Mouse (Mus musculus) spleen, postnatal 14 days (tissue): ENCODE data around the gene Sema4a.

Experiments used
- DNase-seq, 2 experiments: peaks; one replicate each; pipeline ENCODE4 v3.0.0; 2021 to 2022; ENCODE audit warnings: low spot score in 2 of 2

Gene Sema4a

GRCm38 (mm10) chr3:88460983-88461696, at the start of gene Sema4a:
Gene Sema4a, minus strand, starts transcription at chr3:88461182.
- DNase-seq = no peak

GRCm38 (mm10) chr3:88509692-88510420, 48.9 kb upstream of the Sema4a start, which contains the start of gene Lmna:
Gene Lmna, minus strand, starts transcription at chr3:88509956.
- DNase-seq = peak; percentile 63 to 68

- no peak for DNase-seq
Observed at GRCm38 (mm10) chr3:88509250-88509649, 48.3 kb upstream of the Sema4a start.

GRCm38 (mm10) chr3:88505765-88506164, 44.8 kb upstream of the Sema4a start:
- DNase-seq = no peak

- no peak for DNase-seq
Observed at GRCm38 (mm10) chr3:88505081-88505480, 44.1 kb upstream of the Sema4a start.

GRCm38 (mm10) chr3:88503881-88504746, 43.1 kb upstream of the Sema4a start:
- no peak for DNase-seq

- no peak for DNase-seq
Observed at GRCm38 (mm10) chr3:88503505-88503863, 42.5 kb upstream of the Sema4a start.

- peak; percentile 70 to 73 for DNase-seq
Observed at GRCm38 (mm10) chr3:88502641-88503504, 41.9 kb upstream of the Sema4a start.

- DNase-seq = no peak
Observed at GRCm38 (mm10) chr3:88502031-88502571, 41.1 kb upstream of the Sema4a start.

GRCm38 (mm10) chr3:88501366-88502030, 40.5 kb upstream of the Sema4a start:
- no peak for DNase-seq

GRCm38 (mm10) chr3:88500655-88501365, 39.8 kb upstream of the Sema4a start:
- DNase-seq = no peak

- no peak for DNase-seq
Observed at GRCm38 (mm10) chr3:88500087-88500486, 39.1 kb upstream of the Sema4a start.

GRCm38 (mm10) chr3:88499580-88499979, 38.6 kb upstream of the Sema4a start:
- no peak for DNase-seq

- DNase-seq = no peak
Observed at GRCm38 (mm10) chr3:88495741-88496415, 34.9 kb upstream of the Sema4a start.

- peak in 1 of 2 experiments; percentile 44 for DNase-seq
Observed at GRCm38 (mm10) chr3:88494836-88495628, 34.0 kb upstream of the Sema4a start.

- no peak for DNase-seq
Observed at GRCm38 (mm10) chr3:88493706-88494582, 33.0 kb upstream of the Sema4a start.

GRCm38 (mm10) chr3:88487396-88487795, 26.4 kb upstream of the Sema4a start:
- no peak for DNase-seq
